Mouse (Mus musculus) embryonic facial prominence, embryonic 13.5 days (tissue): ENCODE measurements at regions not wholly inside any gene's neighbourhood (a gene's known extent, or its start where the extent isn't known, plus 50 kb on each side); places are given as distances from the start of the nearest gene placed in this dataset.

Experiments used
- ATAC-seq: fragments of 200-750 bp; cut with Nextera tagmentation; 2 replicates; pipeline ENCODE4 v1.8.0; 2017; ENCODE audit warnings: low read depth; ENCODE audit not compliant: insufficient number of reproducible peaks, insufficient read depth, low FRiP score, low TSS enrichment
- H3K27ac ChIP-seq: fragments of 300-500 bp; sonication (generic); 2 replicates; pipeline ENCODE4 v1.5.1; 2015; ENCODE audit warnings: moderate library complexity, mild to moderate bottlenecking, inconsistent platforms
- H3K27me3 ChIP-seq: fragments of 300-500 bp; sonication (generic); 2 replicates; pipeline ENCODE4 v1.6.1; 2015; ENCODE audit warnings: mild to moderate bottlenecking, inconsistent platforms
- H3K36me3 ChIP-seq: fragments of 300-500 bp; sonication (generic); 2 replicates; pipeline ENCODE4 v1.6.1; 2015; ENCODE audit warnings: mild to moderate bottlenecking, inconsistent platforms
- H3K4me1 ChIP-seq: fragments of 300-500 bp; sonication (generic); 2 replicates; pipeline ENCODE4 v1.6.1; 2015; ENCODE audit warnings: inconsistent platforms
- H3K4me2 ChIP-seq: fragments of 300-500 bp; sonication (generic); 2 replicates; pipeline ENCODE4 v1.6.1; 2015; ENCODE audit warnings: moderate library complexity, mild to moderate bottlenecking, inconsistent platforms
- H3K4me3 ChIP-seq: fragments of 300-500 bp; sonication (generic); 2 replicates; pipeline ENCODE4 v1.5.1; 2015; ENCODE audit warnings: mild to moderate bottlenecking, inconsistent platforms
- H3K9ac ChIP-seq: fragments of 300-500 bp; sonication (generic); 2 replicates; pipeline ENCODE4 v1.6.1; 2015; ENCODE audit warnings: mild to moderate bottlenecking, inconsistent platforms
- H3K9me3 ChIP-seq: fragments of 300-500 bp; sonication (generic); 2 replicates; pipeline ENCODE4 v1.6.1; 2016; ENCODE audit warnings: inconsistent platforms
- WGBS: fragments of 180-500 bp; shearing (Covaris S2); methylation state at CpG from one replicate; pipeline ENCODE4 v1.1.7; 2015; ENCODE audit warnings: mixed read lengths; 5-methylcytosine and 5-hydroxymethylcytosine counted together

- H3K4me2 ChIP-seq = no peak overlapping the region
- H3K27ac ChIP-seq = no peak overlapping the region
- ATAC-seq = no peak
- H3K36me3 ChIP-seq = no peaks in the 10 kb centered on the region
- no peak overlapping the region for H3K4me3 ChIP-seq
- WGBS = 57% methylated on average over 11 of the region's 11 CpGs
- no peaks in the 10 kb centered on the region for H3K27me3 ChIP-seq
- H3K9ac ChIP-seq = no peak overlapping the region
- no peaks in the 10 kb centered on the region for H3K9me3 ChIP-seq
- H3K4me1 ChIP-seq = 0 out of 2 replicates have a peak, but pooled peaks cover 9% of the 10 kb centered on the region
Observed at GRCm38 (mm10) chrX:12888010-12888707, 126.3 kb upstream of the Med14 start.

DNA sequence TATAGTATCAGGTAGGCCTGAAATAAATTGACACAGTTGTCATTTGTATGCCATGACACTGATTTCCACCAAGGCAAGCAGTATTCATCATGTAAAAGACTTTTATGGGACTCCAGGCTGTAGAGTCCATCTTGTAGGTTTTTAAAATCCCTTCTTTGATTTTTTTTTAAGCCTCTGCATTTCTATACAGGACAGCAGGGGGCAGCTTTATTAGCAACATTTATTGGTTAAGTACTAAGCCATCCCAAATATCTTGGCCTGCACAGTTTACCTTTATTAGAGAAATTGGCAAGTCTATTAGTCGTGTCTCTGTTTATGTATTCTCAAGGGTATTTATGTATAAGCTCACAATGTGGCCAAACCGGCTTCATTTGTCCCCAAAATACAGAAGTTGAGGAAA is 125.6 kb upstream of the Med14 start:
- H3K27me3 ChIP-seq = no peaks in the 10 kb centered on the region
- WGBS = 60% methylated on average over 2 of the region's 2 CpGs
- no peak overlapping the region for H3K4me2 ChIP-seq
- H3K27ac ChIP-seq = no peak overlapping the region
- ATAC-seq = no peak
- no peak overlapping the region for H3K4me3 ChIP-seq
- no peak overlapping the region for H3K9ac ChIP-seq
- 0 out of 2 replicates have a peak, but pooled peaks cover 9% of the 10 kb centered on the region for H3K4me1 ChIP-seq
- H3K36me3 ChIP-seq = no peaks in the 10 kb centered on the region
- H3K9me3 ChIP-seq = no peaks in the 10 kb centered on the region

GRCm38 (mm10) chrX:12886160-12887048 is 124.5 kb upstream of the Med14 start:
- no peaks in the 10 kb centered on the region for H3K36me3 ChIP-seq
- H3K9me3 ChIP-seq = no peaks in the 10 kb centered on the region
- H3K4me3 ChIP-seq = peak overlapping the region; percentile 13
- H3K27ac ChIP-seq = no peak overlapping the region
- H3K4me1 ChIP-seq = 0 out of 2 replicates have a peak, but pooled peaks cover 9% of the 10 kb centered on the region
- H3K9ac ChIP-seq = no peak overlapping the region
- ATAC-seq = no peak
- 29% methylated on average over 18 of the region's 18 CpGs for WGBS
- H3K27me3 ChIP-seq = no peaks in the 10 kb centered on the region
- H3K4me2 ChIP-seq = peak overlapping the region; percentile 50

- Histone ChIP-seq H3K4me1 (no peaks in the 10 kb centered on the region), H3K9ac (no peak overlapping the region), H3K27ac (no peak overlapping the region), H3K36me3 (no peaks in the 10 kb centered on the region), H3K4me2 (no peak overlapping the region), H3K9me3 (no peaks in the 10 kb centered on the region), H3K4me3 (no peak overlapping the region), H3K27me3 (peaks cover 3% of the 10 kb centered on the region; the same call in 1 of the 2 replicates)
- no peak for ATAC-seq
- WGBS = 74% methylated on average over 3 of the region's 3 CpGs
Observed at GRCm38 (mm10) chrX:12879233-12879632, 117.4 kb upstream of the Med14 start.

- no peak for ATAC-seq
- Histone ChIP-seq H3K9ac (no peak overlapping the region), H3K27me3 (peaks cover 3% of the 10 kb centered on the region; the same call in 1 of the 2 replicates), H3K36me3 (no peaks in the 10 kb centered on the region), H3K27ac (no peak overlapping the region), H3K4me2 (no peak overlapping the region), H3K4me3 (no peak overlapping the region), H3K4me1 (no peaks in the 10 kb centered on the region), H3K9me3 (no peaks in the 10 kb centered on the region)
- WGBS = 30% methylated on average over 4 of the region's 4 CpGs
Observed at GRCm38 (mm10) chrX:12877506-12877905, 115.6 kb upstream of the Med14 start.

DNA sequence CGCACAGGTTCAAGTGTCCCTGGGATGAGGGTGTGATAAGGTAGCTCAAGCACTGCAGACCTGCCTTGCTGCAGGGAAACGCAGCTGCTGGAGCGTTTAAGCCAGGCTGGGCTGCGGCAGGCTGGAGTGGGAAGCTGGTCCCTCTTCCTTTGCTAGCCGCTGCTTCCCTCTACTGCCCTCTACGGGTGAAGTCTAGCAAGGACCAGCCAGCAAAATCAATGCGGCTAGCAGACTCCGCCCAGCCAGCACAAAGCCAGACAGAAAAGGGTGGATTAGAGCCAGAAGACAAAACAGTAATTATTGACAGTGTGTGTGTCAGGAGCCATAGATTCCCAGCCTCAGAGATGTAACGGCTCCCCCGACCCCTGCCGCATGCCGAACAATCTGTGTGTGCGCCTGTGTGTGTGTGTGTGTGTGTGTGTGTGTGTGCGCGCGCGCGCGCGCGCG is 111.8 kb upstream of the Med14 start:
- peaks cover 3% of the 10 kb centered on the region; the same call in 1 of the 2 replicates for H3K27me3 ChIP-seq
- H3K9ac ChIP-seq = peak overlapping the region; percentile 51; the same call in 1 of the 2 replicates
- ATAC-seq = peak; percentile 56; the same call in 1 of the 2 replicates
- peak overlapping the region; percentile 52 for H3K4me2 ChIP-seq
- no peaks in the 10 kb centered on the region for H3K9me3 ChIP-seq
- H3K36me3 ChIP-seq = no peaks in the 10 kb centered on the region
- peak overlapping the region; percentile 68; the same call in 1 of the 2 replicates for H3K27ac ChIP-seq
- peak overlapping the region; percentile 34 for H3K4me3 ChIP-seq
- 55% methylated on average over 22 of the region's 22 CpGs for WGBS
- no peaks in the 10 kb centered on the region for H3K4me1 ChIP-seq

GRCm38 (mm10) chrX:12873230-12873629 is 111.4 kb upstream of the Med14 start:
- H3K4me2 ChIP-seq = peak overlapping the region; percentile 52
- peak overlapping the region; percentile 34 for H3K4me3 ChIP-seq

DNA sequence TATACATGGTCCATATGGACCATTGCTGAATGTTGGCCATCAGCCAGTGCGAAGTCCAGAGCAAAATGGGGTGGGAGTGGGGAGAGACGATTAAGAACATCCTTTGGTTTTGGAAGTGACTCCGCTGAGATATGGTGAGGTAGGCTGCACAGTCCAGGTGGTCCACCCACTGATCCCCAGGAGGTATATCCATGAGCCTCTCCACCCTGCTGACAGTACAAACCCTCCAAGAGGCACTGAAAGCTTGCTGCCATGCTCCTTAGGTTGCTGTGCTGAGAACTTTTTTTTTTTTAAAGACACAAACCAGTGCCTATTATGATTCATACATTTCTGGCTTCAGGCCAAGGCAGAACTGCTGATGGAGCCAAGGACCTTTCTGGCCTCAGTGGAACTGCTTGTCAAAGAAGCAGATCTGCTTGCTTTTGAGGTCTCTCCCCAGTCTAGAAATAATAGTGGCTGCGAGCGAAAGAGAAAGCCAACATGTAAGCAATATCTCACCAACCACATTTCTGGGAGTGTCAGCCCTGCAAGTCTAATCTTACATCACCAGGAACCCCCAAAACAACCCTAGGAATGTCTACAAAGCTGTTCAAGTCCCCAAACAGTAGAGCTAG is 105.1 kb upstream of the Med14 start:
- Histone ChIP-seq H3K27ac (no peak overlapping the region), H3K4me2 (no peak overlapping the region), H3K9ac (no peak overlapping the region), H3K36me3 (no peaks in the 10 kb centered on the region), H3K4me1 (no peaks in the 10 kb centered on the region), H3K9me3 (no peaks in the 10 kb centered on the region), H3K27me3 (no peaks in the 10 kb centered on the region), H3K4me3 (no peak overlapping the region)
- 78% methylated on average over 5 of the region's 5 CpGs for WGBS
- no peak for ATAC-seq

More at GRCm38 (mm10) chrX:12873230-12873629, 111.4 kb upstream of the Med14 start:
- peak overlapping the region; percentile 68; the same call in 1 of the 2 replicates for H3K27ac ChIP-seq
- H3K27me3 ChIP-seq = peaks cover 3% of the 10 kb centered on the region; the same call in 1 of the 2 replicates
- peak overlapping the region; percentile 51; the same call in 1 of the 2 replicates for H3K9ac ChIP-seq
- H3K9me3 ChIP-seq = no peaks in the 10 kb centered on the region
- H3K36me3 ChIP-seq = no peaks in the 10 kb centered on the region
- 32% methylated on average over 6 of the region's 6 CpGs for WGBS
- no peak; the same call in 1 of the 2 replicates for ATAC-seq
- H3K4me1 ChIP-seq = no peaks in the 10 kb centered on the region

- H3K9ac ChIP-seq = no peak overlapping the region
- 80% methylated on average over 3 of the region's 3 CpGs for WGBS
- no peaks in the 10 kb centered on the region for H3K9me3 ChIP-seq
- no peaks in the 10 kb centered on the region for H3K4me1 ChIP-seq
- ATAC-seq = no peak
- H3K36me3 ChIP-seq = no peaks in the 10 kb centered on the region
- no peak overlapping the region for H3K27ac ChIP-seq
- H3K4me2 ChIP-seq = no peak overlapping the region
- no peaks in the 10 kb centered on the region for H3K27me3 ChIP-seq
- H3K4me3 ChIP-seq = no peak overlapping the region
Observed at GRCm38 (mm10) chrX:12866176-12866575, 104.3 kb upstream of the Med14 start.

DNA sequence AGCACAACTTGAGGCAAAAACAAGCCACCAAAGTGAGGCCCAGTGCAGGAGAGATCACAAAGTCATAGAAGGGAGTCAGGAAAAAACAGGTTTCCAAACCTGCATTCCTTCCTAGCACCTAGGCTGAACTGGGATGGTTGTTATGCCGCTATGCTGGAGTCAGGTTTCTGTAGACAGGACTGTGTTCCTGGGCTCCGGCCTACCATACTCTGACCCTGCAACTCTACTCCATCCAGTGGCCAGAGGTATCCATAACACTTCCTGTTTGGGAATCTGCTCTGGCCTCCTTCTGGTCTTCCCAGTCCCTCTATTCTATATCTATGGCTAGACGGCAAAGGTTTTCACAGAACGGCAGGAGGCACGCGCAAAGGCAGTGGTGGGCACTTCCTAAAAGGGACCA is 98.3 kb upstream of the Med14 start:
- H3K4me3 ChIP-seq = no peak overlapping the region
- ATAC-seq = no peak
- no peak overlapping the region for H3K4me2 ChIP-seq
- H3K36me3 ChIP-seq = no peaks in the 10 kb centered on the region
- no peaks in the 10 kb centered on the region for H3K4me1 ChIP-seq
- WGBS = 63% methylated on average over 6 of the region's 6 CpGs
- no peaks in the 10 kb centered on the region for H3K9me3 ChIP-seq
- H3K27ac ChIP-seq = no peak overlapping the region
- H3K27me3 ChIP-seq = no peaks in the 10 kb centered on the region
- H3K9ac ChIP-seq = no peak overlapping the region

- Histone ChIP-seq H3K9me3 (no peaks in the 10 kb centered on the region), H3K4me2 (peak overlapping the region; percentile 51; the same call in 1 of the 2 replicates), H3K27me3 (no peaks in the 10 kb centered on the region), H3K27ac (0 out of 2 replicates have a peak overlapping the region, but pooled peaks have one; percentile 16), H3K9ac (no peak overlapping the region), H3K36me3 (no peaks in the 10 kb centered on the region), H3K4me3 (no peak overlapping the region), H3K4me1 (no peaks in the 10 kb centered on the region)
- 63% methylated on average over 2 of the region's 2 CpGs for WGBS
- no peak for ATAC-seq
Observed at GRCm38 (mm10) chrX:12858757-12859156, 96.9 kb upstream of the Med14 start.
